Mouse (Mus musculus): Measurements from ENCODE around the gene Ank3.

- no peak for TF ChIP-seq CTCF (IDR thresholded peaks at IDR 0.05; ENCODE audit: low read depth)
- no peak for TF ChIP-seq EP300 (IDR thresholded peaks at IDR 0.05; ENCODE audit: low read depth)
These were observed 388.8 kb downstream of the Ank3 start for GRCm38 (mm10) chr10:69787379-69787778.

Data from liver, postnatal 0 days (tissue).